Mouse (Mus musculus): ENCODE data around the gene Aaed1.
A peak's percentile ranks its signal among the peaks of the same experiment; 100 is the strongest.

Aaed1 gene

GRCm38 (mm10) chr13:64312024-64312915 is at the start of gene Aaed1:
Aaed1 (minus strand) TSS chr13:64312710.
- DNase-seq: peak; percentile 93

GRCm38 (mm10) chr13:64362139-64362538 is 49.6 kb upstream of the Aaed1 start:
- no peak for DNase-seq

- DNase-seq: no peak
Observed at GRCm38 (mm10) chr13:64361020-64361419, 48.5 kb upstream of the Aaed1 start.

- DNase-seq: no peak
Observed at GRCm38 (mm10) chr13:64359702-64360101, 47.2 kb upstream of the Aaed1 start.

- no peak for DNase-seq
Observed at GRCm38 (mm10) chr13:64358476-64358875, 46.0 kb upstream of the Aaed1 start.

GRCm38 (mm10) chr13:64357389-64357788 is 44.9 kb upstream of the Aaed1 start:
- DNase-seq: no peak

GRCm38 (mm10) chr13:64349474-64349873 is 37.0 kb upstream of the Aaed1 start:
- DNase-seq: no peak

- DNase-seq: peak; percentile 64
Observed at GRCm38 (mm10) chr13:64344082-64344501, 31.6 kb upstream of the Aaed1 start.

GRCm38 (mm10) chr13:64343598-64343997 is 31.1 kb upstream of the Aaed1 start:
- DNase-seq: peak; percentile 41

- no peak for DNase-seq
Observed at GRCm38 (mm10) chr13:64335546-64336132, 23.1 kb upstream of the Aaed1 start.

GRCm38 (mm10) chr13:64333102-64333501 is 20.6 kb upstream of the Aaed1 start:
- DNase-seq: no peak

- no peak for DNase-seq
Observed at GRCm38 (mm10) chr13:64332321-64332720, 19.8 kb upstream of the Aaed1 start.

GRCm38 (mm10) chr13:64322561-64323281 is 10.2 kb upstream of the Aaed1 start:
- no peak for DNase-seq

- DNase-seq: no peak
Observed at GRCm38 (mm10) chr13:64320334-64320733, 7.8 kb upstream of the Aaed1 start.

- no peak for DNase-seq
Observed at GRCm38 (mm10) chr13:64319782-64320181, 7.3 kb upstream of the Aaed1 start.

GRCm38 (mm10) chr13:64318355-64318754 is 5.8 kb upstream of the Aaed1 start:
- no peak for DNase-seq

- DNase-seq: peak; percentile 80
Observed at GRCm38 (mm10) chr13:64315483-64316050, 3.1 kb upstream of the Aaed1 start.

GRCm38 (mm10) chr13:64314041-64314440 is 1.5 kb upstream of the Aaed1 start:
- no peak for DNase-seq

- DNase-seq: no peak
Observed at GRCm38 (mm10) chr13:64312916-64313289, 393 bp upstream of the Aaed1 start.

- DNase-seq: no peak
Observed at GRCm38 (mm10) chr13:64311266-64311665, 1.2 kb downstream of the Aaed1 start.

GRCm38 (mm10) chr13:64310585-64310984 is 1.9 kb downstream of the Aaed1 start:
- DNase-seq: no peak

- DNase-seq: no peak
Observed at GRCm38 (mm10) chr13:64309842-64310241, 2.7 kb downstream of the Aaed1 start.

GRCm38 (mm10) chr13:64309036-64309435 is 3.5 kb downstream of the Aaed1 start:
- no peak for DNase-seq
